Mouse (Mus musculus) embryonic stem cell, embryonic (primary cell): ENCODE results near the gene Gm49450.

Experiments
- CTCF ChIA-PET, 4 experiments: fragments of 300-600 bp in 2 of 4; fragments of 350-600 bp in 2 of 4; sonication (Branson Sonifier 250); formaldehyde crosslinking; loops; one replicate each; lab custom pipeline; 2022; ENCODE audit warnings: inconsistent platforms in 2 of 4; lab: Charles Lee
- POLR2A ChIA-PET, 4 experiments: fragments of 300-600 bp in 2 of 4; fragments of 350-600 bp in 2 of 4; sonication (Branson Sonifier 250); formaldehyde crosslinking; loops; one replicate each; lab custom pipeline; 2022; ENCODE audit warnings: antibody characterized with exemption in 4 of 4, inconsistent platforms in 1 of 4; lab: Charles Lee

The Gm49450 gene

DNA sequence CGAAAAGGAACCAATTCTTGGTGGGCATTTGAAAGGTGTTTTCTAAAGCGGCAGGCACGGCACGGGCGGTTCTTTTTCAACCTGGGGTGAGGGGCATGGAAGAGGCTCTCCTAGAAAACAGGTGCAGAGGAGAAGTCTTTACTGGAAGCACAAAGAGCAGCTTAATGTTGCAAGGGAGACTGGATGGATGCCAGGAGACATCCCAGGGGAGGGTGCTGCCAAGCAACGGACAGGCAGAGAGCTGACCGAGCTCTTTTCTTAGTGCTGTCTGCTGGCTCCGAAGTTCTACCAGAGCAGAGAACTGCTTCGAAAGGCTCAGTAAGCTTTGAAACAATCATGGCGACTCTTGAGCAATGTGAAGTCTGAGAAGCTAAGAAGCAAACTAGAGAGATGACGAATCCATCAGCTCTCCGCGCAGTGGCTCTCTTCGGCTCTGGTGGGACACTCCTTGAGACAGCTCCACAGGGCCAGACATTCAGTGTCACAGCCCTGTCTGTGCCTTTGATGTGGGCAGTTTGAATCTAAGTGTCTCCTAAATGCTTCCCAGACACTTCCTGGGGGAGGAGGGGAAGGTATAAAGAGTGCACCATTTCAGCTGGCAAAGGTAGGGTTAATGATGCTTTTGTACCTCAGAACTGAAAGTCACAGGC is 24.5 kb upstream of the Gm49450 start:
- ChIA-PET POLR2A (interaction anchor here (0.5 to 23.5 kb wide), 33 partner anchors 8 to 418 kb away, joined by 3 to 429 read pairs (median 6); partner anchors contain the start of genes Tuba1b (in 3 of the 4), Tuba1c (in 3 of the 4), Gm49450 (in 2 of the 4) and Tuba1a (in 2 of the 4)), CTCF (interaction anchor here (0.5 to 1.7 kb wide), 17 partner anchors 15 to 803 kb away, joined by 3 to 11 read pairs (median 3); no protein-coding TSS in a partner anchor)

DNA sequence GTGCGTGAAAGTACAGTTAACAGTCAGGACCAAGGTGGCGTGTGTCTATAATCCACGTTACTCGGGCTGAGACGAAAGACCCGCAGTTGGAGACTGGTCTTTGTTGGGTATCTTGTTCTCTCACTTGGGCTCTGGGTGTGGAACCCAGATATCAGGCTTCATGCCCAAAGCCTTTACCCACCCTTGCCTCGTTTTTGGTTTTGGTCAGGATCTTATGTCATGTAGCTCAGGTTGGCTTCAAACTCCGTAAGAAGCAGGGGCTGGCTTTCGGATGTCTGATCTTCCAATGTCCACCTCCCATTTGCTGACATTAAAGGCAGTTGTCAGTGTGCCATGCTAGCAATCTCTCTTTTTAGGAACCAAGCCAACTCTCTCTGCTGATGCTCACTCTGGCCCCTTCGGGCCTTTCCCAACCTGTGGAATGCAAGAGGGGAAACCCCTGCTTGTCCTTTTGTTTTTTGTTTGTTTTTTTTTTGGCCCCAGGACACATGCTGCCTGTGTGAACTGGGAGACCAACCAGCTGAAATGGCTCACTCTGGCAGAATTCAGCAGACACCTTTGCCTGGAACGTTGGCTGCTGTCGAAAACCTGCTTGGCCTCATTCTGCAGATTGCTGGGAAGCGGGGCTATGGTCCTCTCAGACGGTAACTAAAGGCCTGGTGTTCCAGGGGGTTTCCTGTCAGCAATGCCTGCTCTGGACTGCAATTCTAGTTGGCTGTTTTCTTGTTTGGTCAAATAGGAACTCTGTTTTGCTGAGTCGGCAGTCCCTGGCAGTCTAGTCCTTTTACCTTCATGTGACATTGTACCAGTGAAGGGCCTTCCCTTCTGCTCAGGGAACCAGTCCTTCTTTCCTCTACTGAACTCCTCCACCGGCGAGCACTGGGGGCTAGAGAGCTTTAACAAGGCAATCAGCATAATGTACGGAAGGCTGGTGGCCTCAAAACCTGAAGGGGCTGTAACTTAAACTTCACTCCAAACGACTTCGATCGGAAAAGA is 23.7 kb upstream of the Gm49450 start:
- POLR2A ChIA-PET: interaction anchor here (0.6 to 23.5 kb wide), 30 partner anchors 8 to 417 kb away, joined by 3 to 429 read pairs (median 8); partner anchors contain the start of genes Tuba1c (in 3 of the 4), Gm49450 (in 2 of the 4), Tuba1a (in 2 of the 4) and Tuba1b (in 2 of the 4)
- CTCF ChIA-PET: interaction anchor here (0.5 to 1.7 kb wide), 13 partner anchors 16 to 802 kb away, joined by 3 to 11 read pairs (median 3); no protein-coding TSS in a partner anchor

DNA sequence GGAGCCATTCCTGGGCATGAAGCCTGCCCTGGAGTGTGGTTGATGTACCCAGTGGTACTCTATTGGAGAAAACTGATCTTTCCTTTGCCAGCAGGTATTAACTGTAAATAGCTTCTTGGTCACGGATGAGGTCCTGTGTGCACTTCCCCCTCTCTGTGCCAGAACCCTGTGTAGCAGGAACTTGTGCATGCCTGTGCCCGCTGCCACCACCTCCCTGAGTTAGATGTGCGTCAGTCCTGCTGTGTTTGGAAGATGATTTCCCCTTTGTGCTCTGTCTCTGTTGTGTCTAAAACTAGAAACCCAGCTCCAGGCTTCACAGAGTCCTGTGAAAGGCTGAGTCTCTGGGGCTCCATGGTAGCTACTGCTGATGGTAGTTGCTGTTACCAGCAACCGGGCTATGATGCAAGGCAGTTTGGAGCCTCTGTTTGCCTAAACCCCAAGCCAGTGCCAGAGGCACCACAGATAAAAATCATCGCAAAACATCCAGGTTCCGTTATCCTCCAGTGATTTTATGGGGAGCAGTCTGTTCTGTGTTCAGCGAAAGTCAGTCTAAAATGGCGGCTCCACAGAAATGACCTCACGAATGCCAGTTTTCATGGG is 19.8 kb upstream of the Gm49450 start:
- ChIA-PET POLR2A (interaction anchor here (0.6 to 15.4 kb wide), 33 partner anchors 7 to 450 kb away, joined by 3 to 563 read pairs (median 10); partner anchors contain the start of genes Gm49450 (in 3 of the 4), Tuba1a (in 3 of the 4), Tuba1b (in 2 of the 4) and Tuba1c (in 2 of the 4)), CTCF (interaction anchor here in 3 of 4 experiments (0.6 to 2.0 kb wide), 8 partner anchors 20 to 167 kb away, joined by 3 to 11 read pairs (median 4); no protein-coding TSS in a partner anchor)

DNA sequence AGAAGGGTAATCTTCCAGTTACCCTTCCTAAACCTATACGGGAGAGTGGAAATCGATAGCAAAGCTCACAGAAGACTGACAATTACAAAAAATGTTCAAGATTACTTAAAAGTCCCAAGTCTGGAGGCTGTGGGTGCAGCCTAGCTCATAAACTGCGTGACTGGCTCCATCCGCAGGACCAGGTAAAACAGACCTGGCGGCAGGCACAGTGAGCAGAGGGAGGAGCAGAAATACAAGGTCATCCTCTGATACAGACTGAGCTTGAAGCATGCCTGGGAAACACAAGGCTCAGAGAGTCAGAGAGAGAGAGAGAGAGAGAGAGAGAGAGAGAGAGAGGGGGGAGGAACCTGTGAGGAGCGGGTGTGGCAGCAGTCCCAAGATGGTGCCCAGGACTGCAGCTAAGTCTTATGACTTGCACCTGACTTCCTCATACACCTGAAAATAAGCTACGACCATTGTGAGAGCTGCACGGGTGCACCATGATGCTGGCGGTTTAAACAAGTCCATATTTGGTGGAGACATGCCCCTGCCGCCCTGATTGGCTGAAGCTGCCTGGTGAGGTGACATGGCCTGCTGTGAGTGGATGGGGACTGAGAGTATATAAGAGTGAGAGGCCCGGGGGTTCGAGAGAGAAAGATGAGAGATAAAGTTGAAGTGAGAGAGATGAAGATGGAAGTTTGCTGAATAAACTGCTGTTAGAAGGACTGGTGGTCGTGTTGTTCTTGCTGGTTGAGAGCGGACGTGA is 18.4 kb upstream of the Gm49450 start:
- ChIA-PET CTCF (interaction anchor here (0.5 to 2.2 kb wide), 22 partner anchors 8 to 1739 kb away, joined by 3 to 11 read pairs (median 3); partner anchors contain the start of gene Tmbim6 (in 1 of the 4)), POLR2A (interaction anchor here (0.5 to 15.4 kb wide), 65 partner anchors 9 to 590 kb away, joined by 3 to 563 read pairs (median 5); partner anchors contain the start of genes Gm49450 (in 4 of the 4), Tuba1a (in 4 of the 4), Tuba1b (in 3 of the 4) and Tuba1c (in 3 of the 4))

DNA sequence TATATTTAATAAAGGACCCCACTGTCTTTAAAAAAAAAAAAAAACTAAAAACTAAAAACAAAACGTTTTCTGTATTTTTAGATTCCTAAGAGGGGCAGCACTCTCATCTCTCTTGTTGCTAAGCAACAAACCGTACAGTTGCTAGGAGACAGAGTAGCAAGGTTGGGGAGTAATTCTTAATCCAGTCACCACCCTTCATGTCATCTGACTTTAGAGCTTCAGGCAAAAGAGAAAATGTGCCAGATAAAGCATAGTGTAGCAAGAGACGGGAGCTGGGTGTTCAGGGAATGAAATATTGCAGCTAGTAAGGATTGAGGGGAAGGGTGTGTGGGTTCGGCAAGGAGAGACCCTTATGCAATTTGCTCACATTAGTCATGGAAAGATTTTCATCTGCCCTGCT is 17.8 kb upstream of the Gm49450 start:
- CTCF ChIA-PET: interaction anchor here (0.6 to 2.2 kb wide), 16 partner anchors 9 to 1740 kb away, joined by 3 to 11 read pairs (median 4); partner anchors contain the start of gene Tmbim6 (in 1 of the 4)
- POLR2A ChIA-PET: interaction anchor here (0.5 to 15.4 kb wide), 56 partner anchors 9 to 591 kb away, joined by 3 to 563 read pairs (median 5); partner anchors contain the start of genes Gm49450 (in 4 of the 4), Tuba1a (in 4 of the 4), Tuba1b (in 3 of the 4) and Tuba1c (in 3 of the 4)

DNA sequence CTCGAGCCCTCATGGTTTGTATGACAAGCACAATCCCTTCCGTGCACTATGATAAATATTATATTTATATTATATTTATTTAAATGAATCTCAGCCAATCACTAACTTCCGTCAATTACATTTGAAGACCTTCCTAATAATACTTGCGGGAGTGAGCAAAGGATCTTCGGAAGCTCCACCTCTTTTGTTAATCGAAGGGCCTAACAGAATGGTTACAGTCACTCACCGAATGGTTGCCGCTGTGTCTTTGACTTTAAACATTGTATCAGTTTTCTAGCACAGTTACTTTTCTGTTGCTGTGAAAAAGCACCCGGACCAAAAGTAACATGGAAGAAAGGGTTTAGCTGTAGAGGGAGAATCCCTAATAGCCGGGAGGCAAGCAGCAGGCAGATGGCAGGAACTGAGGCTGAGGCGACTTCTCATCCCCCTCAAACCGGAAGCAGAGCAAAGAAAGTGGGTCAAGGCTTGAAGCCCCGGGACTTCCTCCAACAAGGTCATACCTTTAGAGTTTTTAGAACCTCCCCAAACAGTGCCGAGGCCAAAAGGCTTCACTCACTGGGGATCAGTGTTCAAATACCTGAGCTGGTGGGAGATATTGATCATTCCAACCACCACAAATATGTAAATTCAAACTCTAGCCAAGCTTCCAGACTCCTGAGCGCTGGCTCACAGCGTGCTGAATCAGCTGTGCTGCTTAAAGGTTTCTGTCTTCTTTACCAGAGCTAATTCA is 16.2 kb upstream of the Gm49450 start:
- ChIA-PET POLR2A (interaction anchor here (0.5 to 15.4 kb wide), 70 partner anchors 8 to 242 kb away, joined by 3 to 563 read pairs (median 6); partner anchors contain the start of genes Gm49450 (in 4 of the 4), Tuba1a (in 4 of the 4), Tuba1b (in 4 of the 4) and Tuba1c (in 3 of the 4)), CTCF (interaction anchor here (0.5 to 2.0 kb wide), 33 partner anchors 10 to 750 kb away, joined by 3 to 16 read pairs (median 4); partner anchors contain the start of genes Tuba1a (in 3 of the 4), Gm49450 (in 2 of the 4) and Prkag1 (in 1 of the 4))

DNA sequence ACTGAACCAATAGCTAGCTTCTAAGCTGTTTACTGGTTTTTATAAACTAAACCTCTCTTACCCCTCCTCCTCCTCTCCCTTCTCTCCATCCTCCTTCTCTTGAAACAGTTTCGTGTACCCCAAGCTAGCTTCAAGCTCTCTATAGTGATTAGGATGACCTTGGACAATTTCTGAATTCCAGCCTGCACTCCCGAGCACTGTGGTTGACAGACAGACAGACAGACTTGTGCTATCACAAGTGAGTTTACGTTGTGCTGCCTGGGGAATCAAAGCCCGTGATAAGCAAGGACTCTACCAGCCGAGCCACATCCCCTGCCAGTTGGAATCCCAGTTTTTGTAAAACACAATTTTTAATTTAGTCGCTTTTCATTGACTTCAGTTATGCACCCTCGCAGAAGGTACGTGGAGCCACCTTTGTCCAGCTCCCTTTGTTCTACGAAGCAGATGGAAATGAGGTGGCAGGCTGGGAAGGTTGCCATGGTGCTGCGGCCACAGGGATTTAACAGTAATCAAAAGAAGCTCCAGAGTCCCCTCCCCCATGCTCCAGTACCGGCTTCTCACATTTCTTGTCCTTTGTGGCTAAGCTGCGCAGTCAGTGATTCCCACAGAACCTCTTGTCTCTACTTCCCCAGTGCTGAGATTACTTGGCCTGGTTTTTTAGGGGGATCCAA is 15.5 kb upstream of the Gm49450 start:
- CTCF ChIA-PET: interaction anchor here (0.5 to 2.0 kb wide), 31 partner anchors 10 to 751 kb away, joined by 3 to 16 read pairs (median 3); partner anchors contain the start of genes Gm49450 (in 2 of the 4), Tuba1a (in 2 of the 4) and Prkag1 (in 1 of the 4)
- POLR2A ChIA-PET: interaction anchor here (0.5 to 15.4 kb wide), 69 partner anchors 9 to 241 kb away, joined by 3 to 563 read pairs (median 6); partner anchors contain the start of genes Gm49450 (in 4 of the 4), Tuba1a (in 4 of the 4), Tuba1b (in 4 of the 4) and Tuba1c (in 3 of the 4)

- ChIA-PET CTCF (interaction anchor here (0.5 to 1.0 kb wide), 5 partner anchors 9 to 34 kb away, joined by 3 to 5 read pairs (median 4); no protein-coding TSS in a partner anchor), POLR2A (interaction anchor here in 3 of 4 experiments (0.6 to 9.3 kb wide), 8 partner anchors 9 to 34 kb away, joined by 3 to 368 read pairs (median 6); partner anchors contain the start of gene Tuba1b (in 1 of the 3))
Measured at GRCm38 (mm10) chr15:98959531-98959930, 6.2 kb upstream of the Gm49450 start.

GRCm38 (mm10) chr15:98958901-98959420 is 5.6 kb upstream of the Gm49450 start:
- CTCF ChIA-PET: interaction anchor here (0.5 to 1.0 kb wide), 5 partner anchors 10 to 35 kb away, joined by 3 to 5 read pairs (median 4); no protein-coding TSS in a partner anchor

GRCm38 (mm10) chr15:98957475-98957874 is 4.1 kb upstream of the Gm49450 start:
- CTCF ChIA-PET: interaction anchor here in 1 of 4 experiments (0.6 to 1.0 kb wide), 2 partner anchors 43 to 326 kb away, joined by 3 read pairs; no protein-coding TSS in a partner anchor
- POLR2A ChIA-PET: interaction anchor here in 3 of 4 experiments (1.0 to 9.3 kb wide), 6 partner anchors 11 to 36 kb away, joined by 4 to 368 read pairs (median 155); partner anchors contain the start of gene Tuba1b (in 1 of the 3)

More at GRCm38 (mm10) chr15:98958901-98959420, 5.6 kb upstream of the Gm49450 start:
- POLR2A ChIA-PET: interaction anchor here in 3 of 4 experiments (0.6 to 9.3 kb wide), 8 partner anchors 10 to 34 kb away, joined by 3 to 368 read pairs (median 6); partner anchors contain the start of gene Tuba1b (in 1 of the 3)

- ChIA-PET CTCF (interaction anchor here in 2 of 4 experiments (1.0 to 4.6 kb wide), 3 partner anchors 15 to 64 kb away, joined by 3 to 30 read pairs (median 3); no protein-coding TSS in a partner anchor), POLR2A (interaction anchor here in 3 of 4 experiments (0.5 to 9.3 kb wide), 15 partner anchors 11 to 75 kb away, joined by 3 to 368 read pairs (median 7); no protein-coding TSS in a partner anchor)
Measured at GRCm38 (mm10) chr15:98956000-98956399, 2.6 kb upstream of the Gm49450 start.

GRCm38 (mm10) chr15:98955324-98955723 is 2.0 kb upstream of the Gm49450 start:
- ChIA-PET CTCF (interaction anchor here in 3 of 4 experiments (0.6 to 4.6 kb wide), 5 partner anchors 11 to 156 kb away, joined by 3 to 30 read pairs (median 5); no protein-coding TSS in a partner anchor), POLR2A (interaction anchor here in 3 of 4 experiments (0.5 to 9.3 kb wide), 18 partner anchors 10 to 75 kb away, joined by 3 to 368 read pairs (median 40); partner anchors contain the start of genes Tuba1b (in 3 of the 3) and Tuba1c (in 1 of the 3))
